Mouse (Mus musculus) cerebellum, adult 2 months (tissue): Measurements from ENCODE around the gene Gm20916.
"Not testable (repeated sequence)": the region's sequence is repeated elsewhere in the genome, so short reads cannot be mapped to it uniquely, and the experiment has no call there.

Experiments
- CTCF ChIP-seq: fragments of 200-500 bp; IDR thresholded peaks from 2 replicates; pipeline ENCODE4 v1.5.1; 2011; ENCODE audit warnings: low read depth, mild to moderate bottlenecking, control low read depth, low read length, moderate library complexity, borderline replicate concordance; ENCODE audit not compliant: insufficient read depth
- POLR2A ChIP-seq: fragments of 200-500 bp; IDR thresholded peaks from 2 replicates; pipeline ENCODE4 v1.6.1; 2011; ENCODE audit warnings: low read length, control low read depth, borderline replicate concordance; ENCODE audit not compliant: insufficient read depth

- TF ChIP-seq POLR2A, CTCF: not testable (repeated sequence)
These were observed at the start of gene Gm20916 for GRCm38 (mm10) chrY:79319265-79319664.
